Mouse (Mus musculus): Measurements from ENCODE around the gene Asdurf.
"Not testable (repeated sequence)": the region's sequence is repeated elsewhere in the genome, so short reads cannot be mapped to it uniquely, and the experiment has no call there.

Asdurf gene

GRCm38 (mm10) chr1:53352327-53353261 is at the start of gene Asdurf, which contains the start of the genes Gm28551 and Asnsd1:
Gene Asdurf, minus strand, starts transcription at chr1:53352619.
Gene Gm28551, minus strand, starts transcription at chr1:53352667.
Gene Asnsd1, minus strand, starts transcription at chr1:53352752.
- in situ Hi-C loops (cut with MseI, MboI), result no loop called here

- in situ Hi-C loops (cut with MseI, MboI), result not testable (repeated sequence)
These were observed 41.7 kb upstream of the Asdurf start for GRCm38 (mm10) chr1:53393936-53394760.

DNA sequence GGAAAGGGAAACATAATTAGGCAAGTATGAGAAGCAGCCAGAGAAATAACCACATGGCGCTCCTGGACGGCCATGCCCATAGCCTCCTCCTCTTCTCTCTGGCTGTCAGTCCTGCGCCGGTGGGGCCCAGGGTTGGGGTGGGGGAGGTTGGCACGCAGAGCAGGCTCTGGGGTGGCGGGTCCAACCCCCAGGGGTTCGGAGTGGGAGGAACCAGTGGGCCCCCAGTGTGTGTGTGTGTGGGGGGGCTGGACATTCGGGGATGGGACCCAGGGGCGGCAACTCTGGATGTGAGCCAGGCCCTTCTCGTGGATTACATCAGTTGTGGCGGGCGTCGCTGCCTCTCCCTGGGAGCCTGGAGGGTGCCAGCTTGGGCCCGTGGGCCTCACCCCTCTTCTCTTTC is 36.3 kb upstream of the Asdurf start:
- in situ Hi-C loops (cut with MseI, MboI), result no loop called here

DNA sequence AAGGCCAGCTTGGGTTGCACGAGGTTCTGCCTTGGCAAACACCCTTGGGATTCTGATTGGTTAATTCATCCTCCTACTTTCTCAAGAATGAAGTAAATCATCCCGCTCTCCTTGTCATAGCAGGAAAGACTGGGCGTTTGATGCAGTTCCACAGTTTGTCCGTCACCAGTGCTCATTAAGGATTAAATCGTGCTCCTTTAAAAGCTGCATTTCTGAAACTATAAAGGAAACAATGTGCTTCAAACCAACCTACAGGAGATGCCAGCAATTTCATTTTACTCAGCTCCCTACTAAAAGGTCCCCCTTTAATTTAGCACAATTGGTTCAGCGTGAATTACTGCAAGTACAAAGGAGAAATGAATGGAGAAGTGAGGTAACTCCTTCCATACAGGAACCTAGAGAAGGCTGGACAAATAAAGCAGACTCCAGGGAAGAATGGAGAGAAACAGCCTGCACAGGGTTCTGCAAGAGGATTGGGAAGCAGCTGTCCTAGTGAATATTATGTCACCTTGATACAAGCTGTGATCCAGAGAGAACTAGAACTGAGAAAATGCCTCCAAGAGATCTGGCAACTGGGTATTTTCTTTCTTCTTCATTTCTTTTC is 31.8 kb upstream of the Asdurf start:
- in situ Hi-C loops (cut with MseI, MboI), result no loop called here

- in situ Hi-C loops (cut with MseI, MboI), result no loop called here
These were observed 25.3 kb upstream of the Asdurf start for GRCm38 (mm10) chr1:53377731-53378130.

- in situ Hi-C loops (cut with MseI, MboI), result not testable (repeated sequence)
These were observed 23.5 kb upstream of the Asdurf start for GRCm38 (mm10) chr1:53375965-53376364.

- in situ Hi-C loops (cut with MseI, MboI), result no loop called here
These were observed 6.6 kb upstream of the Asdurf start for GRCm38 (mm10) chr1:53358988-53359387.

GRCm38 (mm10) chr1:53341071-53341470 is 11.3 kb downstream of the Asdurf start:
- in situ Hi-C loops (cut with MseI, MboI), result loop anchor here in 1 of 2 experiments (25.0 kb wide), 1 partner anchor 279 kb away; the partner anchor contains the start of gene Mstn

GRCm38 (mm10) chr1:53337403-53337802 is 15.0 kb downstream of the Asdurf start:
- in situ Hi-C loops (cut with MseI, MboI), result loop anchor here in 1 of 2 experiments (25.0 kb wide), 1 partner anchor 275 kb away; the partner anchor contains the start of gene Mstn

DNA sequence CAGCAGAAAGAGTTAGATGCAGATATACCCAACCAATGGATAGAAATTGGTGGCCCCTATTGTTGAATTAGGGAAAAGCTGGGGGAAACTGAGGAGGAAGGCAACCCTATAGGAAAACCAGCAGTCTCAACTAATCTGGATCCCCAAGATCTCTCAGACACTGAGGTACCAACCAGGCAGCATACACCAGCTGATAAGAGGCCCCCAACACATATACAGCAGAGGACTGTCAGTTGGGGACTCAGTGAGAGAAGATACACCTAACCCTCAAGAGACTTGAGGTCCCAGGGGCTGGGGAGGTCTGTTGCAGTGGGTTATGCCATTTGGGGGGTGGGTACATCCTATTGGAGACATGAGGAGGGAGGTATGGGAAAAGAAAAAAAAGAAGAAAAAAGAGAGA is 17.0 kb downstream of the Asdurf start:
- in situ Hi-C loops (cut with MseI, MboI), result loop anchor here in 1 of 2 experiments (25.0 kb wide), 1 partner anchor 273 kb away; the partner anchor contains the start of gene Mstn

- in situ Hi-C loops (cut with MseI, MboI), result loop anchor here in 1 of 2 experiments (25.0 kb wide), 1 partner anchor 271 kb away; the partner anchor contains the start of gene Mstn
These were observed 18.9 kb downstream of the Asdurf start for GRCm38 (mm10) chr1:53333527-53333926.

- in situ Hi-C loops (cut with MseI, MboI), result loop anchor here in 1 of 2 experiments (25.0 kb wide), 1 partner anchor 263 kb away; the partner anchor contains the start of gene Mstn
These were observed 27.5 kb downstream of the Asdurf start for GRCm38 (mm10) chr1:53324827-53325494.

- in situ Hi-C loops (cut with MseI, MboI), result no loop called here
These were observed 28.1 kb downstream of the Asdurf start for GRCm38 (mm10) chr1:53324277-53324676.

DNA sequence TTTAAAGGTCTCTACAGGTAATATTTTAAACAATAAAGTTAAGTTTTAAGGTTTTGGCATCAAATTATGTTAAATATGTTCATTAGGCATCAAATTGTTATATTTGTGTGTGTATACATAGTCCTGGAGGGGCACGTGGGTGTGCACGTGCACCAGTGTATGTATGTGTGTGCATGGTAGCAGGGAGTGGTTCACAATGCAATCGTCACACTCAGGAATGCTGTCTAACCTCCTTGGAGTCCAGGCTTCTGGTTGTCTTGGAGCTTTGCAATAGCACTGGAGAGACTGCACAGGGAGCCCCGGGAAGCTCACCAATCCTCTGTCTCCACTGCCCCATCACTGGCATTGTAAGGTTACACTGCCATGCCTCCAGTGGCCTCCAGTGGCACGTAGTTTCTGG is 29.2 kb downstream of the Asdurf start:
- in situ Hi-C loops (cut with MseI, MboI), result no loop called here

DNA sequence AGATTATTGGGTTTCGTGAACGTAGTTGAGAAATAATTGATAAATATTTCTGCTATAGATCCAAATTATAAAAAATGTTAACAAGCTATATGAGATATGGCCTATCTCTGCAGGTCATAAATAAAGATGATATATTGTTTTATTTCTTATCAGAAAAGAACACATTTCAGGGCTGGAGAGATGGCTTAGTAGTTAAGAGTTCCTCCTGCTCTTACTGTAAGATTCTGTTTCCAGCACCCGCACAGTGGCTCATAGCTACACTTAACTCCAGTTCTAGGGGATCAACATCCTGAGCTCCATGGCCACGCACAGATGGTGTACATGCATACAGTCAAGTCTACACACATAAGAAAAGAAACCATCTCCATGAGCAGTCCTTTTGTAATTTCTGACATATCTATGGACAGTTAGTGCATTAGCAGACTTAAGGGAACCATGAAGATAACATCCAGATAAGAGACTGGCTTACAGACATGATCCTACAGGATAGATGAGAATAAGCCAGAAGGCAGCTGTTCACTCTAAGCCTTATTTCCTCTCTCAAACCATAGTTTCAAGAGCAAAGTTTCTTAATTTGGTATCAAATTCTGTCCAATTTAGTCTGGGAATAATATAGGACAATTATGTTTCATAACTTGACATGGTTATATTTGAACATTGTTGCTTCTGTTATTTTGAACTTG is 30.6 kb downstream of the Asdurf start:
- in situ Hi-C loops (cut with MseI, MboI), result no loop called here

- in situ Hi-C loops (cut with MseI, MboI), result no loop called here
These were observed 39.1 kb downstream of the Asdurf start, which contains the start of gene Osgepl1 for GRCm38 (mm10) chr1:53312989-53313967. Gene Osgepl1, plus strand, starts transcription at chr1:53313624.

GRCm38 (mm10) chr1:53300506-53300905 is 51.9 kb downstream of the Asdurf start:
- in situ Hi-C loops (cut with MseI, MboI), result no loop called here
